Mouse (Mus musculus) small intestine, adult 2 months (tissue): ENCODE results near the gene Polr2e. TPM values are rescaled to one million over a fixed set of nuclear protein-coding genes. Genes with fewer than 3 reads are reported as not detected.

ENCODE experiments used
- H3K27ac ChIP-seq: fragments of 200-500 bp; 2 replicates; pipeline ENCODE4 v1.5.1; 2012; ENCODE audit warnings: low read depth, low read length, control low read depth, inconsistent platforms; ENCODE audit not compliant: insufficient read depth
- H3K27me3 ChIP-seq: fragments of 200-500 bp; 2 replicates; pipeline ENCODE4 v1.6.1; 2012; ENCODE audit warnings: mild to moderate bottlenecking, moderate library complexity, low read length, inconsistent platforms; ENCODE audit not compliant: control insufficient read depth, insufficient read depth
- H3K36me3 ChIP-seq: fragments of 200-500 bp; 2 replicates; pipeline ENCODE4 v1.6.1; 2012; ENCODE audit warnings: mild to moderate bottlenecking, low read length, control low read depth, inconsistent platforms; ENCODE audit not compliant: control insufficient read depth, insufficient read depth
- H3K4me1 ChIP-seq: fragments of 200-500 bp; 2 replicates; pipeline ENCODE4 v1.6.1; 2012; ENCODE audit warnings: low read length, inconsistent platforms, mixed read lengths; ENCODE audit not compliant: control insufficient read depth, insufficient read depth, insufficient read length
- H3K4me3 ChIP-seq: fragments of 200-500 bp; 2 replicates; pipeline ENCODE4 v1.5.1; 2012; ENCODE audit warnings: low read depth, mild to moderate bottlenecking, control low read depth, inconsistent platforms, low read length, moderate library complexity
- CTCF ChIP-seq: fragments of 200-500 bp; IDR thresholded peaks from 2 replicates; pipeline ENCODE4 v1.5.1; 2012; ENCODE audit warnings: low read depth, mild to moderate bottlenecking, control low read depth, inconsistent platforms, low read length, moderate library complexity, mixed read lengths; ENCODE audit not compliant: insufficient replicate concordance, insufficient read length; ENCODE audit errors: extremely low read depth
- POLR2A ChIP-seq: fragments of 200-500 bp; IDR thresholded peaks from 2 replicates; pipeline ENCODE4 v1.6.1; 2012; ENCODE audit warnings: low read depth, mild to moderate bottlenecking, control low read depth, inconsistent platforms, low read length, moderate library complexity
- WGBS: fragments of 180-500 bp; shearing (Covaris S2); methylation state at CpG from one replicate; pipeline ENCODE4 v1.1.7; 2018; 5-methylcytosine and 5-hydroxymethylcytosine counted together
- polyA plus RNA-seq: library from polyadenylated mRNA; depleted of rRNA; stranded (reverse); fragments of >200 nt; gene quantifications from 2 replicates; pipeline ENCODE4 v1.2.3, GENCODE M21; 2012

Gene Polr2e
- polyA plus RNA-seq, 1 experiment: 186 TPM

- no peak overlapping the region for H3K4me3 ChIP-seq
- peaks cover 27% of the 10 kb centered on the region for H3K4me1 ChIP-seq
- no peak overlapping the region for H3K27ac ChIP-seq
- H3K27me3 ChIP-seq: no peaks in the 10 kb centered on the region
- H3K36me3 ChIP-seq: no peaks in the 10 kb centered on the region
- 58% methylated on average over 12 of the region's 12 CpGs for WGBS
- TF ChIP-seq CTCF (no peak), POLR2A (no peak)
These were observed 13.7 kb downstream of the Polr2e start for GRCm38 (mm10) chr10:80025889-80026288.

GRCm38 (mm10) chr10:80025463-80025862 lies 14.1 kb downstream of the Polr2e start:
- WGBS: 57% methylated on average over 10 of the region's 10 CpGs
- Histone ChIP-seq H3K36me3 (no peaks in the 10 kb centered on the region), H3K27ac (no peak overlapping the region), H3K4me3 (no peak overlapping the region), H3K4me1 (peaks cover 28% of the 10 kb centered on the region), H3K27me3 (no peaks in the 10 kb centered on the region)
- TF ChIP-seq POLR2A: no peak
- no peak for TF ChIP-seq CTCF

- H3K27ac ChIP-seq: peak overlapping the region; percentile 85; the same call in 1 of the 2 replicates
- H3K27me3 ChIP-seq: no peaks in the 10 kb centered on the region
- WGBS: 56% methylated on average over 4 of the region's 4 CpGs
- H3K4me1 ChIP-seq: peaks cover 28% of the 10 kb centered on the region
- H3K36me3 ChIP-seq: no peaks in the 10 kb centered on the region
- TF ChIP-seq CTCF: no peak
- H3K4me3 ChIP-seq: no peak overlapping the region
These were observed 14.6 kb downstream of the Polr2e start for GRCm38 (mm10) chr10:80025044-80025347.

GRCm38 (mm10) chr10:80024229-80025043 lies 15.2 kb downstream of the Polr2e start:
- H3K27ac ChIP-seq: peak overlapping the region; percentile 85
- WGBS: 82% methylated on average over 15 of the region's 15 CpGs
- H3K4me1 ChIP-seq: peaks cover 31% of the 10 kb centered on the region
- no peaks in the 10 kb centered on the region for H3K36me3 ChIP-seq
- TF ChIP-seq CTCF: no peak
- H3K27me3 ChIP-seq: no peaks in the 10 kb centered on the region
- H3K4me3 ChIP-seq: peak overlapping the region; percentile 21

- Histone ChIP-seq H3K36me3 (no peaks in the 10 kb centered on the region), H3K27ac (peak overlapping the region; percentile 52), H3K4me3 (no peak overlapping the region), H3K27me3 (no peaks in the 10 kb centered on the region), H3K4me1 (peaks cover 31% of the 10 kb centered on the region)
- WGBS: 45% methylated on average over 5 of the region's 5 CpGs
- no peak for TF ChIP-seq CTCF
- no peak for TF ChIP-seq POLR2A
These were observed 15.8 kb downstream of the Polr2e start for GRCm38 (mm10) chr10:80023758-80024157.

- Histone ChIP-seq H3K27me3 (no peaks in the 10 kb centered on the region), H3K4me1 (peaks cover 29% of the 10 kb centered on the region), H3K36me3 (no peaks in the 10 kb centered on the region), H3K4me3 (no peak overlapping the region), H3K27ac (no peak overlapping the region)
- WGBS: 91% methylated on average over 8 of the region's 8 CpGs
- TF ChIP-seq CTCF: no peak
- no peak for TF ChIP-seq POLR2A
These were observed 16.8 kb downstream of the Polr2e start for GRCm38 (mm10) chr10:80022806-80023205.

GRCm38 (mm10) chr10:80022164-80022563 lies 17.4 kb downstream of the Polr2e start:
- H3K36me3 ChIP-seq: no peaks in the 10 kb centered on the region
- H3K4me1 ChIP-seq: peaks cover 26% of the 10 kb centered on the region
- TF ChIP-seq CTCF (no peak), POLR2A (no peak)
- no peak overlapping the region for H3K27ac ChIP-seq
- WGBS: 80% methylated on average over 12 of the region's 12 CpGs
- no peak overlapping the region for H3K4me3 ChIP-seq
- no peaks in the 10 kb centered on the region for H3K27me3 ChIP-seq

- Histone ChIP-seq H3K4me3 (no peak overlapping the region), H3K27ac (no peak overlapping the region), H3K27me3 (no peaks in the 10 kb centered on the region), H3K36me3 (no peaks in the 10 kb centered on the region), H3K4me1 (peaks cover 26% of the 10 kb centered on the region)
- no peak for TF ChIP-seq CTCF
- no peak for TF ChIP-seq POLR2A
- 61% methylated on average over 13 of the region's 13 CpGs for WGBS
These were observed 18.3 kb downstream of the Polr2e start for GRCm38 (mm10) chr10:80021320-80021641.
